Mouse (Mus musculus) limb, embryonic 11.5 days (tissue): ENCODE measurements at regions not wholly inside any gene's neighbourhood (a gene's known extent, or its start where the extent isn't known, plus 50 kb on each side); places are given as distances from the start of the nearest gene placed in this dataset.
"Not testable (repeated sequence)": the region's sequence is repeated elsewhere in the genome, so short reads cannot be mapped to it uniquely, and the experiment has no call there.

ENCODE experiments used
- ATAC-seq: fragments of 200-750 bp; cut with Nextera tagmentation; 2 replicates; pipeline ENCODE4 v1.8.0; 2017; ENCODE audit warnings: low read depth; ENCODE audit not compliant: insufficient number of reproducible peaks, low FRiP score, low TSS enrichment
- DNase-seq: peaks from one replicate; pipeline ENCODE4 v3.0.0-alpha.2; 2015; ENCODE audit warnings: low spot score
- H3K27ac ChIP-seq: fragments of 300-500 bp; sonication (generic); replicated peaks from 2 replicates; pipeline ENCODE4 v1.5.1; 2014; ENCODE audit warnings: low read depth, mild to moderate bottlenecking, low read length
- H3K27me3 ChIP-seq: fragments of 300-500 bp; sonication (generic); 2 replicates; pipeline ENCODE4 v1.6.1; 2014; ENCODE audit warnings: mild to moderate bottlenecking, low read length, mixed read lengths; ENCODE audit not compliant: control insufficient read depth, insufficient read depth
- H3K36me3 ChIP-seq: fragments of 300-500 bp; sonication (generic); 2 replicates; pipeline ENCODE4 v1.6.1; 2014; ENCODE audit warnings: mild to moderate bottlenecking, low read length, moderate library complexity, mixed read lengths; ENCODE audit not compliant: control insufficient read depth, insufficient read depth
- H3K4me1 ChIP-seq: fragments of 300-500 bp; sonication (generic); 2 replicates; pipeline ENCODE4 v1.6.1; 2014; ENCODE audit warnings: low read length, mixed read lengths; ENCODE audit not compliant: control insufficient read depth, insufficient read depth
- H3K4me2 ChIP-seq: fragments of 300-500 bp; sonication (generic); 2 replicates; pipeline ENCODE4 v1.6.1; 2014; ENCODE audit warnings: low read depth, mild to moderate bottlenecking, moderate library complexity; ENCODE audit not compliant: severe bottlenecking
- H3K4me3 ChIP-seq: fragments of 300-500 bp; sonication (generic); 2 replicates; pipeline ENCODE4 v1.5.1; 2014; ENCODE audit warnings: low read depth, low read length
- H3K9ac ChIP-seq: fragments of 300-500 bp; sonication (generic); 2 replicates; pipeline ENCODE4 v1.6.1; 2014; ENCODE audit warnings: mild to moderate bottlenecking, low read length
- H3K9me3 ChIP-seq: fragments of 300-500 bp; sonication (generic); 2 replicates; pipeline ENCODE4 v1.6.1; 2016; ENCODE audit warnings: low read length; ENCODE audit not compliant: control insufficient read depth
- WGBS: fragments of 180-500 bp; shearing (Covaris S2); extraction: QIAGEN DNeasy Blood & Tissue Kit; methylation state at CpG from one replicate; pipeline ENCODE4 v1.1.7; 2014; 5-methylcytosine and 5-hydroxymethylcytosine counted together

DNA sequence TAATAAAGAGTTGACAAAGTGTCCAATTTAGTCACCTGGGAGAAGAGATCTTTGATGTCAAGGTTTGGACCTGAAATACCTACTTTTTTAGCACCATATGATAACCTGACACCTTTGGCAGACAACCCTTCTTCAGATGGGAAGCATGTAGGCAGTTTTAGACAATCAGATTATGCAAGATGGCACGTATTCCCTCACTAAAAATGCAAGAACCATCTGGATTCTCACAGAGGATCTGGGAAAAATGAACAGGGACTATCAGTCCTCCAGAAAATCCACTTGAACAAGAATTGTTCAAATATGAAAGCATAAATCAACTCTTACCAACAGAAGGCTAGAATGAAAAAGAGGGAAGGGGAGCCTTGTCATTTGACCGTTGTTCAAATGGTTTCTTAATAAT lies 148.4 kb downstream of the Mat2b start:
- H3K4me1 ChIP-seq: no peaks in the 10 kb centered on the region
- H3K36me3 ChIP-seq: no peaks in the 10 kb centered on the region
- no peak overlapping the region for H3K9ac ChIP-seq
- H3K27ac ChIP-seq: no peak overlapping the region
- no peaks in the 10 kb centered on the region for H3K27me3 ChIP-seq
- ATAC-seq (no peak), DNase-seq (no peak)
- no peak overlapping the region for H3K4me2 ChIP-seq
- 82% methylated on average over 2 of the region's 2 CpGs for whole genome bisulfite sequencing
- no peak overlapping the region for H3K4me3 ChIP-seq
- H3K9me3 ChIP-seq: no peaks in the 10 kb centered on the region

DNA sequence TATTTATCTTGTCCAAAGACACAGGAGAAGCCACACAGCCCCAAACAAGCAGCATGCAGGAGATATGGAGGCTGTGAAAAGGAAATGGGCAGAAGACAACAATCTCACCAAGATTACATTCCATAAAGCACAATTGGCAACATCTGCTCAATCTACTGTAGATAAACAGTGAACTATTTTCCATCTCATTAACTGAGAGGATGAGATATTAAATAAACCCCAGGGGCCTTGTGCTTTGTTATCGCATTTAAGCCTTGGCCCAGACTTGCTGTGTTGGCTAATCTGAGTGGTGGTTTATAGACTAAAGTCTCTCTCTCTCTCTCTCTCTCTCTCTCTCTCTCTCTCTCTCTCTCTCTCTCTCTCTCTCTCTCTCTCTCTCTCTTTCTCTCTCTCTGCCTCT lies 149.5 kb downstream of the Mat2b start:
- ATAC-seq (no peak), DNase-seq (no peak)
- WGBS: 88% methylated on average over 1 of the region's 1 CpGs
- H3K9me3 ChIP-seq: no peaks in the 10 kb centered on the region
- H3K27ac ChIP-seq: no peak overlapping the region
- no peak overlapping the region for H3K4me3 ChIP-seq
- H3K27me3 ChIP-seq: no peaks in the 10 kb centered on the region
- no peak overlapping the region for H3K4me2 ChIP-seq
- no peak overlapping the region for H3K9ac ChIP-seq
- H3K36me3 ChIP-seq: no peaks in the 10 kb centered on the region
- H3K4me1 ChIP-seq: no peaks in the 10 kb centered on the region

DNA sequence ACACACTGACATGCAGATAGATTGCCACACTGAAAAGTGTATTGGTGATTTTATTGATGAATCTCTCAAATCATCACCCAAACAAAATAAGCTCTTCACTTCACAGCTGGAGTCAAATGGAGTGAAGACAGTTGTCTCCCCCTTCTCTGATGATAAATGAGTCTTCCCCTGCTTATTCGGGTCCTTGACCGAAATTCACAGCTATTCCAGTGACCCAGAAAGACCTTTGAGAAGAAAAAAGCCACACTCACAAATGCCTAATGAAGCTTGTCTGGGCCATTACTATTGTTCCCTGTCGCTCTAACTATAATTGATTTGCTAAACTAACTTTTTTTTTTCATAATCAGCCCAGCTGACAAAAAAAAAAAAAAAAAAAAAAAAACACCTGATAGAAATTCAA lies 154.8 kb downstream of the Mat2b start:
- ATAC-seq: no peak
- no peak for DNase-seq
- H3K27me3 ChIP-seq: no peaks in the 10 kb centered on the region
- H3K9me3 ChIP-seq: no peaks in the 10 kb centered on the region
- H3K4me1 ChIP-seq: no peaks in the 10 kb centered on the region
- no peak overlapping the region for H3K4me2 ChIP-seq
- 47% methylated on average over 3 of the region's 3 CpGs for WGBS
- no peak overlapping the region for H3K27ac ChIP-seq
- H3K36me3 ChIP-seq: no peaks in the 10 kb centered on the region
- H3K9ac ChIP-seq: no peak overlapping the region
- H3K4me3 ChIP-seq: no peak overlapping the region

DNA sequence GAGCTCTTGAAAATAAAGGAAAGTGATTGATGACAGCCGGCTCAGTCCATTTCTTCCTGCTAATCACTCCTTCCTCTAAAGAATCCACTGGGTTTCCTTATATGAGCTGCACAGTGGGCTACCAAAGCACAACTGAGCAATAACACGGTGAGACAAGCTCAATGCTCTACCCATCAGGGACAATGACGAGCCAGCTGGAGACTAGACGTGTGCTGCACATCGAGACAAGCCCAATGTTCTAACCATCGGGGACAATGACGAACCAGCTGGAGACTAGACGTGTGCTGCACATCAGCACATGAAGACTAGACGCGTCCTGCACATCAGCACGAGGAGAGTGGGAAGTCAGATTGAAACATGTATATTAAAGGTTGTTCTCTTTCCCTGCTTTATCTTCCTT lies 155.2 kb downstream of the Mat2b start:
- WGBS: 79% methylated on average over 11 of the region's 11 CpGs
- Histone ChIP-seq H3K27ac (no peak overlapping the region), H3K4me2 (no peak overlapping the region), H3K9ac (no peak overlapping the region), H3K4me1 (no peaks in the 10 kb centered on the region), H3K9me3 (no peaks in the 10 kb centered on the region), H3K27me3 (no peaks in the 10 kb centered on the region), H3K36me3 (no peaks in the 10 kb centered on the region), H3K4me3 (no peak overlapping the region)
- ATAC-seq: no peak
- DNase-seq: no peak

DNA sequence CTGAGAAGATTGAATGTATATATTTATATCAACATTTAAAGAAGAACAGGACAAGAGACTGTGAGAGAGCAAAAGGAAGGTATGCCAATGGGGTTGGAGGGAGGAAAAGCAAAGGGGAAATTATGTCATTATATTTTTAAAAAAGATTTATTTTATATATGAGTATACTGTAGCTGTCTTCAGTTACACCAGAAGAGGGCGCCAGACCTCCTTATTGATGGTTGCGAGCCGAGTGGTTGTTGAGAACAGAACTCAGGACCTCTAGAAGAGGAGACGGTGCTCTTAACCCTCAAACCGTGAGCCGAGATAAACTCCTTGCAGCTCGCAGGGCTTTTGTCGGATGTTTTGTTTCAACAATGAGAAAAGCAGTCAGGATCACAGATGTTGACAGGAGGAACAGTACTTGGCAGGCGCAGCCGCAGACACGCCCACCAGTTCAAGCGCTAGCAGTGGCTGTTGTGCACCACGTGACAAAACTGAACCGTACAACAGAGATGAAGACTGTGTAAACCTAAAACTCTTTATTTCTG lies 158.7 kb downstream of the Mat2b start:
- Histone ChIP-seq H3K9ac (no peak overlapping the region), H3K36me3 (no peaks in the 10 kb centered on the region), H3K4me2 (no peak overlapping the region), H3K4me1 (no peaks in the 10 kb centered on the region), H3K9me3 (no peaks in the 10 kb centered on the region), H3K4me3 (no peak overlapping the region), H3K27ac (no peak overlapping the region), H3K27me3 (no peaks in the 10 kb centered on the region)
- DNase-seq (no peak), ATAC-seq (no peak)
- WGBS: 82% methylated on average over 14 of the region's 14 CpGs

DNA sequence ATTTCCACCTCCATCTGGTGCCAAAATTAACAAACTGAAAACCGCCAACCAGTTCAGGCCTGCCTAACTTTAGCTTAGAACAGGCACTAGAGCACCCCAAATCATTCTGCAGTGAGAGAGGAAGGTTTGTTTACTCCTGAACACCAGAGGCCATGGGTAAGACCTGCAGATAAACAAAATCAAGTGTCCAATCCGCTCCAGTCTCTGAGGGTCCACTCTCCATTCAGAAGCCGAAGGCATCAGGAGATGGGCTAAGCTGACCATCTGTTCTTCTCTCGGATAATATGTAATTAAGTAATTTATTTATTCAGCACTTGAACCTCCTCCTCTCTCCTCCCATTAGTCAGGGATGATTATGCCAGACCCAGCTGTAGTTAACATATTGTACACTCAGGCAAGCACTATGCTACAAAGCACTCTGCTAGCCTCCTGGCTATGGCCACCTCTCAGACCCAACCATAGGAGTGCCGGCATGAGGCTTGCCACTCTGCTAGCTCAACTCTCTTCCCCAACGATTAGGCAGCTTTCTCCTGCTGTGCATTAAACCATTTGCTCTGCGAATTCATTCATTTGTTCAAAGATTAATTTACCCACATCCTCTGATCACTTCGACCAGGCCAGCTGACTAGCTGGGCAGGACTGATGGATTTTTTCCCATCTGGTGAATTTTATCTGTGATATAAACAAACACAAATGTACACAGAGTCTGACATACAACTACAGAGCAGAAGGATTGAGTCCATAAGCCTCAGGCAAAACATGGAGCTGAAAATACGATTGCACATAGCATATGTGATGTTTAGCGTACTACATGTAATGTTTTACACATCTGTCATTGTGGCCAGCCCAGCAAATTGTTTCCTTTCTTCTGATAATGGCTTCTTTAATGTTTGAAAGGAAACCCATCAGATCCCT lies 184.4 kb downstream of the Mat2b start:
- no peaks in the 10 kb centered on the region for H3K4me1 ChIP-seq
- WGBS: 81% methylated on average over 10 of the region's 10 CpGs
- H3K9me3 ChIP-seq: no peaks in the 10 kb centered on the region
- no peak overlapping the region for H3K4me2 ChIP-seq
- no peak overlapping the region for H3K9ac ChIP-seq
- H3K27me3 ChIP-seq: no peaks in the 10 kb centered on the region
- DNase-seq (no peak), ATAC-seq (no peak)
- H3K4me3 ChIP-seq: no peak overlapping the region
- no peak overlapping the region for H3K27ac ChIP-seq
- H3K36me3 ChIP-seq: no peaks in the 10 kb centered on the region

DNA sequence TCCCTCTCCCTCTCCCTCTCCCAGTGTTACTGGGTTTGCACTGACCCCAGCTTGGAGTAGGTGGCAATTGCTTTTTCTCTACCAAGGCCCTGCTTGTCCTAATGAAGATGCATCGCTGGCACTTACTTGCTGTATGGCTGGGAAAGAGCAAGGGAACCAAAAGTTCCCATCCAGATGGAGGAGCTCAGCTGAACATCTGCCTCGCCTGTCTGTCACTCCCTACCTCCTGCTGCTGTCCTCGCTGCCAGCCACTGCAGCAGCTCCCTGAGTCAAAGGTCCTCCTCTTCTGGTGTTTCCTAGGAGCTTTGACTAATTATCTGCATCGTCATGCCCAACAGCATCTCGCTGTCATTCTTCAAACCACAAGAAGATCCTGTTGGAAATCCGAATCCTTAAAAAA lies 203.4 kb downstream of the Mat2b start:
- no peak overlapping the region for H3K9ac ChIP-seq
- H3K4me3 ChIP-seq: no peak overlapping the region
- 22% methylated on average over 6 of the region's 6 CpGs for WGBS
- DNase-seq: no peak
- H3K4me2 ChIP-seq: no peak overlapping the region
- no peaks in the 10 kb centered on the region for H3K9me3 ChIP-seq
- no peak for ATAC-seq
- no peaks in the 10 kb centered on the region for H3K36me3 ChIP-seq
- H3K27ac ChIP-seq: no peak overlapping the region
- H3K27me3 ChIP-seq: no peaks in the 10 kb centered on the region
- H3K4me1 ChIP-seq: no peaks in the 10 kb centered on the region

DNA sequence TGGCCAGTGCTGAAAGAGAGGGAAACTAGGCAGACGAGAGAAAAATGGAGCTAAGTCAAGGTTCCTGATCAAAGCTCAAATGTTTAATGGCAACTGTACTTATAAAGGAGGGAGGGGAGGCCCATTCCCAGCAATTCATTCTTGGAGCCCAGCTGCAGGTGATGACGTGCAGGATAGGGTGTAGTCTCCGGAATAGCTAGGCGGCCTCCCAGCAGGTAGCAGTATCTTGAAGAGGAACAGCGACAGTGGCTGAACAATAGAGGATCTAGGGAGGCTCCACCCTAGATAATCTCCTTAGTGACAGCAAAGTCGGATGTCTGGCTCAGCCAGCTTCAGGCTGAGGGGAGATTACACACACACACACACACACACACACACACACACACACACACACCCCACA lies 216.8 kb downstream of the Mat2b start:
- not testable (repeated sequence) for H3K4me1 ChIP-seq

More for the DNA sequence above, 216.8 kb downstream of the Mat2b start:
- not testable (repeated sequence) for H3K4me2 ChIP-seq, ATAC-seq, H3K27me3 ChIP-seq, H3K4me3 ChIP-seq, H3K36me3 ChIP-seq, H3K9me3 ChIP-seq, H3K27ac ChIP-seq, H3K9ac ChIP-seq, DNase-seq
- WGBS: 50% methylated on average over 6 of the region's 6 CpGs
